Mouse (Mus musculus) heart, adult 2 months (tissue): ENCODE measurements around the gene Slc6a21.

Source experiments
- CTCF ChIP-seq: fragments of 200-600 bp; IDR thresholded peaks from 2 replicates; pipeline ENCODE4 v1.8.1; 2022; ENCODE audit warnings: antibody characterized with exemption, mild to moderate bottlenecking, moderate library complexity
- POLR2A ChIP-seq: fragments of 200-500 bp; IDR thresholded peaks from 2 replicates; pipeline ENCODE4 v1.6.1; 2011; ENCODE audit warnings: mild to moderate bottlenecking, low read depth, low read length, control low read depth; ENCODE audit not compliant: insufficient read depth

GRCm38 (mm10) chr7:45263006-45263607 is 14.2 kb upstream of the Slc6a21 start:
- no peak for TF ChIP-seq CTCF
- TF ChIP-seq POLR2A: no peak
